Mouse (Mus musculus) lung, embryonic 14.5 days (tissue): ENCODE measurements around the gene Sh3rf3. TPM values are rescaled to one million over a fixed set of nuclear protein-coding genes. Genes with fewer than 3 reads are reported as not detected.
A peak's percentile ranks its signal among the peaks of the same experiment; 100 is the strongest.

Experiments
- ATAC-seq: fragments of 200-750 bp; cut with Nextera tagmentation; 2 replicates; pipeline ENCODE4 v1.8.0; 2017; ENCODE audit warnings: mild to moderate bottlenecking, moderate TSS enrichment, moderate library complexity; ENCODE audit not compliant: insufficient read depth
- DNase-seq: peaks from one replicate; pipeline ENCODE4 v3.0.0-alpha.2; 2015
- H3K27ac ChIP-seq: fragments of 300-500 bp; sonication (generic); 2 replicates; pipeline ENCODE4 v1.5.1; 2014; ENCODE audit warnings: low read depth, mild to moderate bottlenecking, moderate library complexity
- H3K27me3 ChIP-seq: fragments of 300-500 bp; sonication (generic); 2 replicates; pipeline ENCODE4 v1.6.1; 2014; ENCODE audit warnings: low read length, control low read depth; ENCODE audit not compliant: insufficient read depth
- H3K36me3 ChIP-seq: fragments of 300-500 bp; sonication (generic); 2 replicates; pipeline ENCODE4 v1.6.1; 2014; ENCODE audit warnings: control low read depth; ENCODE audit not compliant: insufficient read depth
- H3K4me1 ChIP-seq: fragments of 300-500 bp; sonication (generic); 2 replicates; pipeline ENCODE4 v1.6.1; 2014; ENCODE audit warnings: antibody characterized with exemption, control low read depth; ENCODE audit not compliant: insufficient read depth
- H3K4me2 ChIP-seq: fragments of 300-500 bp; sonication (generic); 2 replicates; pipeline ENCODE4 v1.6.1; 2014; ENCODE audit warnings: mild to moderate bottlenecking
- H3K4me3 ChIP-seq: fragments of 300-500 bp; sonication (generic); 2 replicates; pipeline ENCODE4 v1.5.1; 2014; ENCODE audit warnings: low read depth, low read length
- H3K9ac ChIP-seq: fragments of 300-500 bp; sonication (generic); 2 replicates; pipeline ENCODE4 v1.6.1; 2014
- H3K9me3 ChIP-seq: fragments of 300-500 bp; sonication (generic); 2 replicates; pipeline ENCODE4 v1.6.1; 2016; ENCODE audit warnings: low read depth, low read length, control low read depth
- CTCF ChIP-seq: IDR thresholded peaks from 2 replicates; pipeline ENCODE4 v1.5.1; 2016; ENCODE audit warnings: antibody characterized with exemption, low read depth
- WGBS: fragments of 180-500 bp; shearing (Covaris S2); extraction: QIAGEN DNeasy Blood & Tissue Kit; methylation state at CpG from one replicate; pipeline ENCODE4 v1.1.7; 2014; 5-methylcytosine and 5-hydroxymethylcytosine counted together
- microRNA-seq: library from miRNA; unstranded; fragments of <30 nt; microRNA quantifications from one replicate; pipeline ENCODE4, GENCODE M21; 2016; ENCODE audit warnings: borderline number of aligned reads
- polyA plus RNA-seq: library from polyadenylated mRNA; unstranded; fragments of >200 nt; fragmentation: Nextera tagmentation; extraction: Ambion mirVana; gene quantifications from 2 replicates; pipeline ENCODE4 v1.2.1, GENCODE M21; 2014

The Sh3rf3 gene
- polyA plus RNA-seq, 1 experiment from 2014 or later = 3.3 TPM

GRCm38 (mm10) chr10:59172539-59172938 lies 359.4 kb downstream of the Sh3rf3 start:
- DNase-seq = no peak
- peaks cover 10% of the 10 kb centered on the region; the same call in 1 of the 2 replicates for H3K36me3 ChIP-seq
- no peaks in the 10 kb centered on the region for H3K4me1 ChIP-seq
- H3K9ac ChIP-seq = no peak overlapping the region
- H3K27ac ChIP-seq = no peak overlapping the region
- no peaks in the 10 kb centered on the region for H3K27me3 ChIP-seq
- H3K4me3 ChIP-seq = no peak overlapping the region
- WGBS = 75% methylated on average over 1 of the region's 1 CpGs
- no peak for ATAC-seq
- H3K9me3 ChIP-seq = no peaks in the 10 kb centered on the region
- 0 out of 2 replicates have a peak, but pooled peaks have one; percentile 1 for TF ChIP-seq CTCF
- H3K4me2 ChIP-seq = no peak overlapping the region

- no peak for TF ChIP-seq CTCF
- H3K4me3 ChIP-seq = no peak overlapping the region
- WGBS = 33% methylated on average over 3 of the region's 3 CpGs
- no peaks in the 10 kb centered on the region for H3K4me1 ChIP-seq
- H3K9ac ChIP-seq = no peak overlapping the region
- no peak overlapping the region for H3K27ac ChIP-seq
- no peaks in the 10 kb centered on the region for H3K27me3 ChIP-seq
- H3K36me3 ChIP-seq = peaks cover 12% of the 10 kb centered on the region; the same call in 1 of the 2 replicates
- DNase-seq (peak; percentile 33), ATAC-seq (0 out of 2 replicates have a peak, but pooled peaks have one; percentile 35)
- no peak overlapping the region for H3K4me2 ChIP-seq
- H3K9me3 ChIP-seq = no peaks in the 10 kb centered on the region
Measured at GRCm38 (mm10) chr10:59179620-59180019, 366.5 kb downstream of the Sh3rf3 start.

- Histone ChIP-seq H3K27ac (no peak overlapping the region), H3K4me3 (no peak overlapping the region), H3K4me1 (no peaks in the 10 kb centered on the region), H3K36me3 (peaks cover 5% of the 10 kb centered on the region; the same call in 1 of the 2 replicates), H3K9me3 (no peaks in the 10 kb centered on the region), H3K4me2 (no peak overlapping the region), H3K9ac (no peak overlapping the region), H3K27me3 (no peaks in the 10 kb centered on the region)
- 63% methylated on average over 3 of the region's 3 CpGs for WGBS
- TF ChIP-seq CTCF = no peak
- no peak for DNase-seq
- ATAC-seq = no peak
Measured at GRCm38 (mm10) chr10:59182306-59182705, 369.1 kb downstream of the Sh3rf3 start.

Small RNA genes within 50 kb of the gene (microRNA-seq; reads per million reads assigned to microRNA genes)
- not detected for gene Gm27672

Other genes starting within 250 kb of the Sh3rf3 start
- 0.36 and 0.51 TPM in 2 replicates for gene Edar, start 137.7 kb upstream of the Sh3rf3 start, polyA plus RNA-seq
- gene Gm17542, start 95.1 kb upstream of the Sh3rf3 start, polyA plus RNA-seq = not detected in 2 replicates